Mouse (Mus musculus): ENCODE results near the gene Rab34. TPM values are rescaled to one million over a fixed set of nuclear protein-coding genes. Genes with fewer than 3 reads are reported as not detected.

Rab34 gene
- polyA plus RNA-seq, 1 experiment, result 36.1 TPM

DNA sequence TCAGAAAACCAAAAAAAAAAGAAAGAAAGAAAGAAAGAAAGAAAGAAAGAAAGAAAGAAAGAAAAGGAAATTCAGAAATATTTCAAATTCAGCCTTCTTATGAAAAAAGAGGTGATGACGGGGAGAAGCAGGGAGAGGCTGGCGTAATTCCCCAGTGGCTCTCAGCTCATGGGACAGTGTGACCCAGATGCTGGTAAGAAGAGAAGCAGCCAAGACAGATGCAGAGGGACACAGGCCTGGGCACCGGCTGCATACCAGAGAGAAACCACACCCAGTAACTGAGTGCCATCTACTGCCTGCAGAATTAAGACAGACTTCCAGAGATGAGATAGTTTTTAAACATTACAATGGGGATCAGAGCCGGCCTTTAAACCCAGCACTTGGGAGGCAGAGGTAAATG is 35.4 kb downstream of the Rab34 start:
- Histone ChIP-seq H3K9me3 (replicated peaks; ENCODE audit: control insufficient read depth, insufficient read depth, low read length, poor library complexity, severe bottlenecking) (no peaks in the 10 kb centered on the region), H3K9ac (ENCODE audit: low read depth, poor library complexity, severe bottlenecking) (no peak overlapping the region), H3K4me1 (ENCODE audit: control insufficient read depth, insufficient read depth, low read length) (no peaks in the 10 kb centered on the region), H3K4me3 (ENCODE audit: low read depth, low read length) (no peak overlapping the region), H3K36me3 (ENCODE audit: control insufficient read depth, insufficient read depth, low read length, poor library complexity, severe bottlenecking) (peaks cover 92% of the 10 kb centered on the region), H3K27ac (ENCODE audit: insufficient read depth, low read length) (no peak overlapping the region), H3K27me3 (ENCODE audit: control insufficient read depth, insufficient read depth, low read length, poor library complexity, severe bottlenecking) (no peaks in the 10 kb centered on the region)
- TF ChIP-seq CTCF (IDR thresholded peaks at IDR 0.05; ENCODE audit: low read depth, low read length) (no peak), EP300 (IDR thresholded peaks at IDR 0.05; ENCODE audit: insufficient read depth, low read depth, low read length) (no peak), POLR2A (IDR thresholded peaks at IDR 0.05; ENCODE audit: insufficient read depth, low read length) (no peak)

GRCm38 (mm10) chr11:78231518-78231917 is 43.3 kb downstream of the Rab34 start:
- Histone ChIP-seq H3K9ac (ENCODE audit: low read depth, poor library complexity, severe bottlenecking) (no peak overlapping the region), H3K4me1 (ENCODE audit: control insufficient read depth, insufficient read depth, low read length) (no peaks in the 10 kb centered on the region), H3K36me3 (ENCODE audit: control insufficient read depth, insufficient read depth, low read length, poor library complexity, severe bottlenecking) (peaks cover 64% of the 10 kb centered on the region), H3K9me3 (replicated peaks; ENCODE audit: control insufficient read depth, insufficient read depth, low read length, poor library complexity, severe bottlenecking) (no peaks in the 10 kb centered on the region), H3K4me3 (ENCODE audit: low read depth, low read length) (no peak overlapping the region), H3K27me3 (ENCODE audit: control insufficient read depth, insufficient read depth, low read length, poor library complexity, severe bottlenecking) (no peaks in the 10 kb centered on the region), H3K27ac (ENCODE audit: insufficient read depth, low read length) (no peak overlapping the region)
- TF ChIP-seq POLR2A (IDR thresholded peaks at IDR 0.05; ENCODE audit: insufficient read depth, low read length), result no peak

DNA sequence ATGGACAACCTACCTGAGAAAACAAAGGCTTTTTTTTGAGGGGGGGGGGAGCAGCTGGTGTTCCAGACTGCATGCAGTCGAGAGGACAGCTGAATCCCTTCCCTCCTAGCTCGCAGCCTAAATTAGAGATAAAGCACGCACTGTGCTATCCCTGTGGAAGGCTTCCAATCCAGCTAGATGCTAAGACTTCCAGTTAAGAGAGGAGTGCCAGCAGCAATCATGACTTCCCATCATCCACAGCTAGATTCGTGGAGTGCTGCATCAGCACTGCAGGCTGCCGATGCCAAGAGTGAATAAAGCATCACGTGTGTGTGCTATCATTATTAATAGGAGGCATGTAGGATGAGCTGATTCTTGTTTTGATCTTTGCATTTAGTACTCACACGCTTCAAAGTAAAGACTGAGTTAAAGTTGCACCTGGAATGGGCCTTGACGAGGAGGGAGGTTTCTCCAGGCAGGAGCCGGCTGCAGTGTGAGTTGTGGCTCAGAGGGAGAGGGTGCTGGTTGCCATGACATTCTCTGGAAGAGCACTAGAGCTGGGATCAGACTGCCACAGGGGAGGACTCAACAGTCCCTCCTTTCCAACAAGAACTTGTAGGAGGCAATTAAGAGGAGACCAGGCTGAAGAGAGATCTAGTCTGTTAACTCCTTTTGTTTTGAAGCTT is 52.1 kb downstream of the Rab34 start:
- H3K27me3 ChIP-seq (ENCODE audit: control insufficient read depth, insufficient read depth, low read length, poor library complexity, severe bottlenecking), result no peaks in the 10 kb centered on the region
- peaks cover 25% of the 10 kb centered on the region for H3K36me3 ChIP-seq (ENCODE audit: control insufficient read depth, insufficient read depth, low read length, poor library complexity, severe bottlenecking)

More for the DNA sequence above, 52.1 kb downstream of the Rab34 start:
- Histone ChIP-seq H3K9me3 (replicated peaks; ENCODE audit: control insufficient read depth, insufficient read depth, low read length, poor library complexity, severe bottlenecking) (no peaks in the 10 kb centered on the region), H3K4me1 (ENCODE audit: control insufficient read depth, insufficient read depth, low read length) (no peaks in the 10 kb centered on the region), H3K27ac (ENCODE audit: insufficient read depth, low read length) (no peak overlapping the region), H3K4me3 (ENCODE audit: low read depth, low read length) (no peak overlapping the region), H3K9ac (ENCODE audit: low read depth, poor library complexity, severe bottlenecking) (no peak overlapping the region)
- no peak for TF ChIP-seq EP300 (IDR thresholded peaks at IDR 0.05; ENCODE audit: insufficient read depth, low read depth, low read length)
- no peak for TF ChIP-seq POLR2A (IDR thresholded peaks at IDR 0.05; ENCODE audit: insufficient read depth, low read length)
- no peak for TF ChIP-seq CTCF (IDR thresholded peaks at IDR 0.05; ENCODE audit: low read depth, low read length)

Other genes with a start within 250 kb of the Rab34 start
- gene Phf12, start 205.7 kb upstream of the Rab34 start, polyA plus RNA-seq (2011; ENCODE audit: insufficient read depth, insufficient read length, low read depth, missing spikeins), result 50.8 and 58.2 TPM in 2 replicates
- 8.7 and 10.7 TPM in 2 replicates for gene Dhrs13, start 156.2 kb upstream of the Rab34 start, polyA plus RNA-seq (2011; ENCODE audit: insufficient read depth, insufficient read length, low read depth, missing spikeins)
- 76.6 and 85.5 TPM in 2 replicates for gene Flot2, start 150.5 kb upstream of the Rab34 start, polyA plus RNA-seq (2011; ENCODE audit: insufficient read depth, insufficient read length, low read depth, missing spikeins)
- gene Eral1, start 108.0 kb upstream of the Rab34 start, polyA plus RNA-seq (2011; ENCODE audit: insufficient read depth, insufficient read length, low read depth, missing spikeins), result 24.0 and 25.1 TPM in 2 replicates
- gene Fam222b, start 93.8 kb upstream of the Rab34 start, polyA plus RNA-seq (2011; ENCODE audit: insufficient read depth, insufficient read length, low read depth, missing spikeins), result 17.5 and 18.1 TPM in 2 replicates
- gene Traf4, start 22.8 kb upstream of the Rab34 start, polyA plus RNA-seq (2011; ENCODE audit: insufficient read depth, insufficient read length, low read depth, missing spikeins), result 87.4 and 99.3 TPM in 2 replicates
- gene Nek8, start 11.8 kb upstream of the Rab34 start, polyA plus RNA-seq (2011; ENCODE audit: insufficient read depth, insufficient read length, low read depth, missing spikeins), result 18.1 and 20.0 TPM in 2 replicates
- 12.2 and 13.2 TPM in 2 replicates for gene Tlcd1, start 11.7 kb upstream of the Rab34 start, polyA plus RNA-seq (2011; ENCODE audit: insufficient read depth, insufficient read length, low read depth, missing spikeins)
- 2,740 and 2,914 TPM in 2 replicates for gene Rpl23a, start 4.8 kb upstream of the Rab34 start, polyA plus RNA-seq (2011; ENCODE audit: insufficient read depth, insufficient read length, low read depth, missing spikeins)
- 6.1 and 7.6 TPM in 2 replicates for gene Proca1, start 5.0 kb downstream of the Rab34 start, polyA plus RNA-seq (2011; ENCODE audit: insufficient read depth, insufficient read length, low read depth, missing spikeins)
- gene Sdf2, start 57.3 kb downstream of the Rab34 start, polyA plus RNA-seq (2011; ENCODE audit: insufficient read depth, insufficient read length, low read depth, missing spikeins), result 53.9 and 56.6 TPM in 2 replicates
- 73.2 and 73.4 TPM in 2 replicates for gene Supt6, start 57.6 kb downstream of the Rab34 start, polyA plus RNA-seq (2011; ENCODE audit: insufficient read depth, insufficient read length, low read depth, missing spikeins)
- 108 and 112 TPM in 2 replicates for gene 2610507B11Rik, start 73.3 kb downstream of the Rab34 start, polyA plus RNA-seq (2011; ENCODE audit: insufficient read depth, insufficient read length, low read depth, missing spikeins)
- gene BC030499, start 102.4 kb downstream of the Rab34 start, polyA plus RNA-seq (2011; ENCODE audit: insufficient read depth, insufficient read length, low read depth, missing spikeins), result 0.75 and 1.1 TPM in 2 replicates
- 66.9 and 68.8 TPM in 2 replicates for gene Spag5, start 113.1 kb downstream of the Rab34 start, polyA plus RNA-seq (2011; ENCODE audit: insufficient read depth, insufficient read length, low read depth, missing spikeins)
- 32.5 and 55.1 TPM in 2 replicates for gene Aldoc, start 134.5 kb downstream of the Rab34 start, polyA plus RNA-seq (2011; ENCODE audit: insufficient read depth, insufficient read length, low read depth, missing spikeins)
- 24.2 and 29.5 TPM in 2 replicates for gene Pigs, start 140.0 kb downstream of the Rab34 start, polyA plus RNA-seq (2011; ENCODE audit: insufficient read depth, insufficient read length, low read depth, missing spikeins)
- gene Unc119, start 155.1 kb downstream of the Rab34 start, polyA plus RNA-seq (2011; ENCODE audit: insufficient read depth, insufficient read length, low read depth, missing spikeins), result 25.7 and 28.7 TPM in 2 replicates
- gene Foxn1, start 198.1 kb downstream of the Rab34 start, polyA plus RNA-seq (2011; ENCODE audit: insufficient read depth, insufficient read length, low read depth, missing spikeins), result not detected in 2 replicates
- not detected in 2 replicates for gene Slc13a2, start 233.8 kb downstream of the Rab34 start, polyA plus RNA-seq (2011; ENCODE audit: insufficient read depth, insufficient read length, low read depth, missing spikeins)

Data from ES-Bruce4 (cell line).